Mouse (Mus musculus) hindbrain, embryonic 11.5 days (tissue): ENCODE measurements around the gene Il6ra. TPM values are rescaled to one million over a fixed set of nuclear protein-coding genes. Genes with fewer than 3 reads are reported as not detected.

Source experiments
- ATAC-seq: fragments of 200-750 bp; cut with Nextera tagmentation; 2 replicates; pipeline ENCODE4 v1.8.0; 2017; ENCODE audit warnings: mild to moderate bottlenecking, moderate TSS enrichment, moderate library complexity; ENCODE audit not compliant: low FRiP score
- DNase-seq: peaks from one replicate; pipeline ENCODE4 v3.0.0-alpha.2; 2015; ENCODE audit warnings: low spot score
- H3K27ac ChIP-seq: fragments of 300-500 bp; sonication (generic); 2 replicates; pipeline ENCODE4 v1.5.1; 2014; ENCODE audit warnings: mild to moderate bottlenecking, low read depth, low read length
- H3K27me3 ChIP-seq: fragments of 300-500 bp; sonication (generic); 2 replicates; pipeline ENCODE4 v1.6.1; 2014; ENCODE audit warnings: mild to moderate bottlenecking, low read length, moderate library complexity, mixed read lengths; ENCODE audit not compliant: control insufficient read depth, insufficient read depth
- H3K36me3 ChIP-seq: fragments of 300-500 bp; sonication (generic); 2 replicates; pipeline ENCODE4 v1.6.1; 2014; ENCODE audit warnings: mild to moderate bottlenecking, low read length, moderate library complexity, mixed read lengths; ENCODE audit not compliant: control insufficient read depth, insufficient read depth
- H3K4me1 ChIP-seq: fragments of 300-500 bp; sonication (generic); replicated peaks from 2 replicates; pipeline ENCODE4 v1.6.1; 2014; ENCODE audit warnings: low read length, mixed read lengths; ENCODE audit not compliant: control insufficient read depth, insufficient read depth
- H3K4me2 ChIP-seq: fragments of 300-500 bp; sonication (generic); replicated peaks from 2 replicates; pipeline ENCODE4 v1.6.1; 2014; ENCODE audit warnings: mild to moderate bottlenecking, low read depth, low read length
- H3K4me3 ChIP-seq: fragments of 300-500 bp; sonication (generic); 2 replicates; pipeline ENCODE4 v1.5.1; 2014; ENCODE audit warnings: low read depth, low read length
- H3K9ac ChIP-seq: fragments of 300-500 bp; sonication (generic); 2 replicates; pipeline ENCODE4 v1.6.1; 2014; ENCODE audit warnings: low read depth, low read length
- H3K9me3 ChIP-seq: fragments of 300-500 bp; sonication (generic); 2 replicates; pipeline ENCODE4 v1.6.1; 2016; ENCODE audit warnings: low read length; ENCODE audit not compliant: control insufficient read depth
- WGBS: fragments of 180-500 bp; shearing (Covaris S2); extraction: QIAGEN DNeasy Blood & Tissue Kit; methylation state at CpG from one replicate; pipeline ENCODE4 v1.1.7; 2014; 5-methylcytosine and 5-hydroxymethylcytosine counted together
- polyA plus RNA-seq: library from polyadenylated mRNA; unstranded; fragments of >200 nt; fragmentation: Nextera tagmentation; extraction: Ambion mirVana; gene quantifications from 2 replicates; pipeline ENCODE4 v1.2.1, GENCODE M21; 2014

Gene Il6ra
- polyA plus RNA-seq, 1 experiment from 2014 or later = 0.22 TPM

DNA sequence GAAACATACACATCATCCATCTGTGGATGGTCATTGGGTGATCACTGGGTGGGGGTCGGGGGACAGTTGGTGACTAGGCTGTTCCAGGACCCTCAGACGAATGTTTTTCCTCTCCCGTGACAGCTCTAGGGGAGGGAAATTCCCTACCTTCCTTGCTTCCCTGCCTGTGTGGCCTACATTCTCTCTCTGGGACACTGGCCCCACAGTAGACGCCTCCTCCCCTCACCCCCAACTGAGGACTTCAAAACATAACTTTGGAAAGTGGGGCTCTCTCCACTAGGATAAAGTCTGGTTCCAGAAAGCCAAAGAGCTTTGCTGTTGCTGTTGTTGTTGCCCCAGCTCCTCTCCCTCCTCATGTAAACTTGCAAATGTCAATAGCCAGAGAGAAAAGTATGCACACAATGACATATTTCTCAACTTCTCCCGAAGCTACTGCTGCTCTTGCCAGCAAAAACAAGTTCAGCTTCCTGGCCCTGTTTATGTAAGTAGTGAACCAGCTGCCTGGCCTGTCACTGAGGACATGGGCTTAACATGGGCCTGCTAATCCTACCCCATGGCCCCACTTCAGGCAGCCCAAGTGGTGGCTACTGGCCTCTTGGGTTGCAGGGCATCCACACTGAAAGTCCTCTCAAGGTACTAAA lies 14.0 kb downstream of the Il6ra start:
- ATAC-seq (no peak), DNase-seq (no peak)
- Histone ChIP-seq H3K36me3 (no peaks in the 10 kb centered on the region), H3K4me1 (no peaks in the 10 kb centered on the region; the same call in 1 of the 2 replicates), H3K27ac (no peak overlapping the region), H3K9me3 (no peaks in the 10 kb centered on the region), H3K4me3 (no peak overlapping the region), H3K9ac (no peak overlapping the region), H3K27me3 (no peaks in the 10 kb centered on the region), H3K4me2 (no peak overlapping the region)
- WGBS = 64% methylated on average over 5 of the region's 5 CpGs

DNA sequence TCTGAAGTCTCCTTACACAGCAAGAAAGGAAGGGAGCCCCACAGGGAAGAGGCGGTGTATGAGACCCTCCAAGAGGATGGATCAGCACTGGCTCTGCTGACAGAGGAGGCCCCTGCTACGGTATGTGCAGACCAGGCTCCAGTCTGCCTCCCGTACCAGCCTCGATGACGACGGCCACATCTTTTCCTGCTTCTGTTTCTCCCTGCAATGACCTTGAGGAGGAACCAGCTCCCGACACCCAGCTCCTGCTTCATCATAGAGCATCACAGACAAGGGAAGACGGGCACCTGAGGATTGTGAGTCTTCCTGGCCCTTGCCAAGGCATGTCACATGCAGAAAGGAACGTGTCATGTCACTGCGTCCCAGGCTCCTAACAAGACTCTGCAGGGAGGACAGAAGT lies 15.0 kb downstream of the Il6ra start:
- no peak overlapping the region for H3K4me3 ChIP-seq
- no peaks in the 10 kb centered on the region for H3K36me3 ChIP-seq
- H3K9ac ChIP-seq = no peak overlapping the region
- H3K4me1 ChIP-seq = no peaks in the 10 kb centered on the region; the same call in 1 of the 2 replicates
- no peak for ATAC-seq
- H3K27ac ChIP-seq = no peak overlapping the region
- no peaks in the 10 kb centered on the region for H3K27me3 ChIP-seq
- 78% methylated on average over 10 of the region's 10 CpGs for WGBS
- H3K4me2 ChIP-seq = no peak overlapping the region
- H3K9me3 ChIP-seq = no peaks in the 10 kb centered on the region
- DNase-seq = no peak

DNA sequence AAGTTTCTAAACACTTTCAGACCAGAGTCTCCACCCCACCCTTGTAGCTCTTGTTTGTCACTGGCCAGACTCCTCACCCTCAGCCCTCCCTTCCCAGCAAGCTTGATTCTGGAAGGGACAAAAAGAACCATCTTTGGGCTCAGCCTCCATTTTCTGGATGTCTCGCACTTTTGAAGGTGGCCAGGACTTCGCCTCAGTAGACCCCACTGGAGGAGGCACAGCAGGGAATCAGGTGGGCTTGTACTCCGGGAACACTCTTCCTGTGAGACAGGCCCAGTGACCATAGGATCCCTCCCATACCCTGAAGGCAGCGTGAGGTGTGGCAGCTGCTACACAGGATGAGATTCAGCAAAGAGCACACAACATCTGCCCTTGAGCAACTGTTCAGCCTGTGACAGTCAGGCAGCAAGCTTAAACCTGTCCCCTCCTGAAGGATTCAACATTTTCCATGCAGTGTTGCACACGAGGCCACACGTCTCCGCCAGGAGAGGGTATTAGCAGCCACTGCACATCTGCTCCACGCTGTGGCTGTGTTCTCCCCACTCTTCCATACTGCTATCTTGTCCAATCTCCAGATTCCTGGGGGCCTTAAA lies 15.7 kb downstream of the Il6ra start:
- 72% methylated on average over 8 of the region's 8 CpGs for WGBS

DNA sequence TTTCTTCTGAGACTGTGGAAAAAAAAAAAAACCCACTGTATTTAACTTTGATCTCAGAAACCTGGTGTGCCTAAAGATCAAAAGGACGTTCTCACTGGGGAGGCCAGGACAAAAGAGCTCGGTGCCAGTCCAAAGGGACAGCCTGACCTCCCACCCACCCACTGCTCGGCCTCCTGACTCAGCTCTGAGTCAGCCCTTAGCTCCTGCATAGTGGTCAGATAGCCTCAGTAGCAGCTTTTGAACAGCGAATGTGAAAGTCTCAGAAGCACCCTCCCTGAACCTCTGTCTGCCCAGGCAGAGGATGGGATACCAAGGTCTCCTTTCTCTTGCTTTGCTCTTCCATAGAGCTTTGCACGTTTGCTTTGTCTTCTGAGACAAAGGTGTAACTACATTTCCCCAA lies 16.4 kb downstream of the Il6ra start:
- Histone ChIP-seq H3K27ac (no peak overlapping the region), H3K9me3 (no peaks in the 10 kb centered on the region), H3K4me2 (no peak overlapping the region), H3K27me3 (no peaks in the 10 kb centered on the region), H3K4me1 (no peaks in the 10 kb centered on the region; the same call in 1 of the 2 replicates), H3K4me3 (no peak overlapping the region), H3K36me3 (no peaks in the 10 kb centered on the region), H3K9ac (no peak overlapping the region)
- DNase-seq (no peak), ATAC-seq (no peak)
- 12% methylated on average over 5 of the region's 5 CpGs for WGBS

More for the DNA sequence above, 15.7 kb downstream of the Il6ra start:
- Histone ChIP-seq H3K27me3 (no peaks in the 10 kb centered on the region), H3K4me3 (no peak overlapping the region), H3K36me3 (no peaks in the 10 kb centered on the region), H3K9me3 (no peaks in the 10 kb centered on the region), H3K27ac (no peak overlapping the region), H3K4me2 (no peak overlapping the region), H3K9ac (no peak overlapping the region), H3K4me1 (no peaks in the 10 kb centered on the region; the same call in 1 of the 2 replicates)
- DNase-seq (no peak), ATAC-seq (no peak)

DNA sequence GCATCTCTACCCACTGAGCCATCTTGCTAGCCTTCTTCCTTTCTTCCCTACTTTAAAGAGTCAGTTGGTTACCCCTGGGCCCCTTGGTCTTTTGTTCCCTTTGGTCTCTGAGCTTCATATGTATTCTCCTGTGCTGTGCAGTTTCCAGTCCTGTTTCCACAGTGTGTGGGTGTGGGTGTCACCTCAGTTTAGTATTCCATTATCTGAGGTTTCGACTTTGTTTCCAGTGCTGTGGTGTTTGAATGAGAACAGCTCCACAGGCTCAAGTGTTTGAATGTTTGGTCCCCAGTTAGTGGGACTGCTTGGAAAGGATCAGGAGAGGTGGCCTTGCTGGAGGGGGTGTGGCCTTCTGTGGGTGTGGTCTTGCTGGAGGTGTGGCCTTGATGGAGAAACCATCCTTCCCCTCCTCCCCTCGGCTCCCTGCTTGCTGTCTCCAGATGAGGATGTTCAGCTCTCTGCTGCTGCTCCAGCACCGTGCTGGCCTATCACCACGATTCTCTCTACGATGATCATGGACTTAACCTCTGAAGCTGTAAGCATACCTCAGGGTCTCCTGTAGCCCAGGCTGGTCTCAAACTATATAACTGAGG lies 20.4 kb downstream of the Il6ra start:
- no peak for ATAC-seq
- no peak for DNase-seq
- Histone ChIP-seq H3K36me3 (no peaks in the 10 kb centered on the region), H3K4me2 (no peak overlapping the region), H3K9me3 (no peaks in the 10 kb centered on the region), H3K27ac (no peak overlapping the region), H3K4me3 (no peak overlapping the region), H3K27me3 (no peaks in the 10 kb centered on the region), H3K4me1 (no peaks in the 10 kb centered on the region; the same call in 1 of the 2 replicates), H3K9ac (no peak overlapping the region)
- 91% methylated on average over 5 of the region's 5 CpGs for WGBS

DNA sequence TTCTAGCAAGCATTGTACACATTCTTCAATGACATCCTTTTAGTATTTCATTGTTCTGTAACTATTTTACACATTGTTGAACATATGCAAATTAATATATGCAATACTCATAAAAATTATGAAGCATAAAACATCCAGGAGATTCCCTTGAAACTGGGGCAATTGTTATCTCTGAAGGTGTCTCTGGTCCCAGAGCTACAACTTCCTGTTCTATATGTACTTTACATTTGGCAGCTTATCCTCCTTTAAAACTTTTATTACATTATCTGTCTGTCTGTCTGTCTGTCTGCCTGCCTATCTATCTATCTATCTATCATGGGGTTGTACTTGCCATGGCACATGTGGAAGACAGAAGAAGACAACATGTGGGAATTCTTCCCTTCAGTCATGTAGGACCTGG lies 21.3 kb downstream of the Il6ra start:
- no peak for ATAC-seq

DNA sequence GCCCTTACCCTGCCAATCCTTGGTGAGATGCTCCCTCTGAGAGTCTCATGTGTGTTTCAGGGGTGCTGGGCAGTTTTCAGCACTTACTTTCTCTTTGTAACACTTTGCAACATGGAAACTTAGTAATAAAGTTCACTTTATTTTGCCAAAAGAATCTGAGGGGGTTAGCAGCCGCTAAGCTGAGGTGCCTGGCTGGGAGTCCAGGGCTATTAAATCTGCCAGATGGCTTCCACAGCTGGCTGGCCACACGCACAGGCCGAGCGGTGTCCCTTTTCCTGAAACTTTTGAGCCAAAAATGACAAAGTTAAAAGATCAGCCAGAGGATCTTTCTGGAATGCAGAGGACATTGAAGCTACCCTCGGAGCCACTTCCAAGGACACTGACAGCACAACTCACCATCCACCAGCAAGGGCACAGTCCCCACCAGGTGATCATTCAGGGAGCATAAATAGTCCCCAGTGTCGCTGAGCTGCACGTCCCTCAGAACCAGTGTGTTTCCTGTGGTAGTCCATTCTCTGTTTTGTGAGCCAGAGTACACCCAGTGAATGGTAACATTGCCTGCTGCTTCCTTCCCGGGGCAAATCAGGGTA lies 23.1 kb downstream of the Il6ra start:
- Histone ChIP-seq H3K4me1 (no peaks in the 10 kb centered on the region), H3K9me3 (no peaks in the 10 kb centered on the region), H3K9ac (no peak overlapping the region), H3K27me3 (no peaks in the 10 kb centered on the region), H3K4me2 (no peak overlapping the region), H3K27ac (no peak overlapping the region), H3K4me3 (no peak overlapping the region), H3K36me3 (no peaks in the 10 kb centered on the region)
- ATAC-seq (no peak), DNase-seq (no peak)
- 74% methylated on average over 8 of the region's 8 CpGs for WGBS

More for the DNA sequence above, 21.3 kb downstream of the Il6ra start:
- no peak for DNase-seq
- Histone ChIP-seq H3K4me1 (no peaks in the 10 kb centered on the region; the same call in 1 of the 2 replicates), H3K27ac (no peak overlapping the region), H3K4me2 (no peak overlapping the region), H3K4me3 (no peak overlapping the region), H3K9me3 (no peaks in the 10 kb centered on the region), H3K9ac (no peak overlapping the region), H3K27me3 (no peaks in the 10 kb centered on the region), H3K36me3 (no peaks in the 10 kb centered on the region)

DNA sequence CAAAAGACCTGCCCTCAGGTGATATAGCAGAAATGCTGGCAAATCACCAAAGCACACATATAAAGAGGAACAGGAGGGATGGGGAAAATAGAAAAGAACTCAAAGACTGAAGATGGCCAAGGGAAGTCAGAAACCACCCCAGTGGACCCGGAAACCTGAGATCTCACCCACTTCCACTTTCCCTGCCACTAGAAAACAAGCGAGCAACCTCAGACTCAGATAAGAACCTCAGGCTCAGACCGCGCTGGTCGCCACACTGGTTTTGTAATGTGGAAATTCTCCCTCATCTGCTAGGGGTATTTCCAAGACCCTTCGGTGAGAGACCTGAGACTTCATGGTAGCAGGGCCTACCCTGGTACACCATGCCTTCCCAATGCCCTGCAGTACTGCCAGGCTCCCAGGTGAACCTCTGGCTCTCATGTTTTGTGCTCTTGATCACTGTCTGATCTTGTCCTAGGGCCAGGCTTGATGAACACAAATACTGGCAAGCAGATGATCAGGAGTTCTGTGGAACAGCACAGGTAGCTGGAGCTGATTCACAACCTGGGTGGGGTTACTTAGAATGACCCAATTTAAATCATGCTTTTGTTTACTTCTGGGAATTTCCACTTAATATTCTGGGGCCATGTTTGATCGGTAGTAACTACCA lies 25.3 kb downstream of the Il6ra start:
- no peaks in the 10 kb centered on the region for H3K27me3 ChIP-seq
- H3K9me3 ChIP-seq = no peaks in the 10 kb centered on the region
- ATAC-seq (no peak), DNase-seq (no peak)
- H3K4me2 ChIP-seq = no peak overlapping the region
- no peak overlapping the region for H3K4me3 ChIP-seq
- no peaks in the 10 kb centered on the region for H3K36me3 ChIP-seq
- H3K27ac ChIP-seq = no peak overlapping the region
- WGBS = 89% methylated on average over 7 of the region's 7 CpGs
- H3K9ac ChIP-seq = no peak overlapping the region
- no peaks in the 10 kb centered on the region for H3K4me1 ChIP-seq
